Mouse (Mus musculus): ENCODE data around the gene Gm14862. TPM values are rescaled to one million over a fixed set of nuclear protein-coding genes. Genes with fewer than 3 reads are reported as not detected.
"Not testable (repeated sequence)": the region's sequence is repeated elsewhere in the genome, so short reads cannot be mapped to it uniquely, and the experiment has no call there.

Gene Gm14862
- not detected in 2 replicates for polyA plus RNA-seq (2012; rRNA removed)

DNA sequence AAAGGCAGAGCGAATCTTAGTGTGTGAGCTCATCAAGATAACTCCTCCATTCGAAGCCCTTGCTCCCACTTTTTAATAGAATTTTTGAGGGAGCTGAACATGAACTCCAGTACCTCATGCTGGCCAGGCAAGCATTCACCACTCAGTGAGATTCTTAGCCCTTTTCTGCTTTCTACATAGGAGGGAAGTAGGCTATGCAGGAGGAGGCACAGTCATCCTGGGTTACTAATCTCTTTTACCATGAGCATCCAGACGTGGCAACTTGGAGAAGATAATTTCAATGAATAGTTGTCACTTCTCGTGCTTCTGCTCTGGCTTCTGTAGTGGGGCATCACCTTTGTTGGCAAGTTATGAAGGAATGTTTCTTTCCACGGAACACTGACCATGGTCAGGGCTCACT is at the start of gene Gm14862:
Gene Gm14862, minus strand, starts transcription at position 134 of the 400 bp plus-strand sequence.
- DNase-seq: no peak
- WGBS: 96% methylated on average over 5 of the region's 5 CpGs
- H3K4me3 ChIP-seq (ENCODE audit: control insufficient read depth, insufficient read depth, low read length): no peak within 1 kb of the TSS
- TF ChIP-seq CTCF (IDR thresholded peaks at IDR 0.05; ENCODE audit: borderline replicate concordance, control insufficient read depth, extremely low read depth, insufficient read depth, low read length, poor library complexity): no peak
- TF ChIP-seq POLR2A (IDR thresholded peaks at IDR 0.05; ENCODE audit: control insufficient read depth, extremely low read depth, insufficient read depth, low read length, poor library complexity): no peak
- H3K36me3 ChIP-seq (ENCODE audit: control insufficient read depth, insufficient read depth, low read length): no peaks in the 10 kb centered on the region
- H3K27me3 ChIP-seq (ENCODE audit: control insufficient read depth, insufficient read depth, low read length): no peaks in the 10 kb centered on the region
- H3K4me1 ChIP-seq (replicated peaks; ENCODE audit: control insufficient read depth, insufficient read depth, low read length): no peaks in the 10 kb centered on the region
- no peak within 1 kb of the TSS for H3K27ac ChIP-seq (ENCODE audit: control insufficient read depth, insufficient read depth, low read length)

DNA sequence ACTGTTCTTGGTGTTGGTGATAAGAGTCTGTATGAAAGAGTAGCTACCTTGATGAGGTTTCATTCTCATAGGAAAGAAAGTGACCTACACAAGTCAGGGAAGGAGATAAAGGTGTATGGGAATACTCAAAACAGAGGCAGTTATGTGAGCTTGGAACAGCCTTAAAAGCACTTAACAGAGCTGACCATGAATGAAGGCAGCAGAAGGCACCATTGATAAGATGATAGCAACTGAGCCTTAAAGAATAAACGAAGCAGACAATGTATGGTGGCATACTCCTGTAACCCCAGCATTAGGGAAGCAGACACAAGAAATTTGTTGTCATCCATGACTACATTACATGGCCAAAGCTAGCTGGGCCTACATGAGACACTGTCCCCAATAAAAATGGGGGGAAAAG is 46.8 kb upstream of the Gm14862 start:
- no peak for DNase-seq
- TF ChIP-seq CTCF (IDR thresholded peaks at IDR 0.05; ENCODE audit: borderline replicate concordance, control insufficient read depth, extremely low read depth, insufficient read depth, low read length, poor library complexity): no peak
- TF ChIP-seq POLR2A (IDR thresholded peaks at IDR 0.05; ENCODE audit: control insufficient read depth, extremely low read depth, insufficient read depth, low read length, poor library complexity): no peak
- Histone ChIP-seq H3K4me1 (replicated peaks; ENCODE audit: control insufficient read depth, insufficient read depth, low read length) (no peaks in the 10 kb centered on the region), H3K27ac (ENCODE audit: control insufficient read depth, insufficient read depth, low read length) (no peak overlapping the region), H3K36me3 (ENCODE audit: control insufficient read depth, insufficient read depth, low read length) (no peaks in the 10 kb centered on the region), H3K4me3 (ENCODE audit: control insufficient read depth, insufficient read depth, low read length) (no peak overlapping the region), H3K27me3 (ENCODE audit: control insufficient read depth, insufficient read depth, low read length) (no peaks in the 10 kb centered on the region)
- WGBS: 94% methylated on average over 1 of the region's 1 CpGs

DNA sequence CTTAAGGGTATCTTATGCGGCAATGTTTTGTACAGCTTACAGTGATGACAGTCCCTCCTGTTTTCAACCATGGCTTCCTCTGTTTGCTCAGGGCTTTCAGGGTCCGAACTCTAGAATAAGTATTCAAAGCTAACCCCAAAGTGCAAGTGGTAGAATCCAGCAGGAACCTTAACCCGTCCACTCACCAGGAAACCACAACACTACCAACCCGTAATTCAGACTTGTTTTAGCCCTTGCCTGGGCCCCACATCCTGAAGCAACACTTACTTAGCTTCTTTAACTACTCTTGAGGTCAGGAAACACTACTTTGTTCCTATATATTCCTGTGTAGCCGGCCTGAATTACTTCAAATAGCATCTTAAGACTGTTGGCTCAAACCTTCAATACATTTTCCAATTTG is 46.1 kb upstream of the Gm14862 start:
- no peak overlapping the region for H3K27ac ChIP-seq (ENCODE audit: control insufficient read depth, insufficient read depth, low read length)
- H3K4me1 ChIP-seq (replicated peaks; ENCODE audit: control insufficient read depth, insufficient read depth, low read length): no peaks in the 10 kb centered on the region
- H3K4me3 ChIP-seq (ENCODE audit: control insufficient read depth, insufficient read depth, low read length): no peak overlapping the region
- no peak for TF ChIP-seq POLR2A (IDR thresholded peaks at IDR 0.05; ENCODE audit: control insufficient read depth, extremely low read depth, insufficient read depth, low read length, poor library complexity)
- no peak for TF ChIP-seq CTCF (IDR thresholded peaks at IDR 0.05; ENCODE audit: borderline replicate concordance, control insufficient read depth, extremely low read depth, insufficient read depth, low read length, poor library complexity)
- 42% methylated on average over 5 of the region's 5 CpGs for whole genome bisulfite sequencing
- no peaks in the 10 kb centered on the region for H3K27me3 ChIP-seq (ENCODE audit: control insufficient read depth, insufficient read depth, low read length)
- no peak for DNase-seq
- no peaks in the 10 kb centered on the region for H3K36me3 ChIP-seq (ENCODE audit: control insufficient read depth, insufficient read depth, low read length)

DNA sequence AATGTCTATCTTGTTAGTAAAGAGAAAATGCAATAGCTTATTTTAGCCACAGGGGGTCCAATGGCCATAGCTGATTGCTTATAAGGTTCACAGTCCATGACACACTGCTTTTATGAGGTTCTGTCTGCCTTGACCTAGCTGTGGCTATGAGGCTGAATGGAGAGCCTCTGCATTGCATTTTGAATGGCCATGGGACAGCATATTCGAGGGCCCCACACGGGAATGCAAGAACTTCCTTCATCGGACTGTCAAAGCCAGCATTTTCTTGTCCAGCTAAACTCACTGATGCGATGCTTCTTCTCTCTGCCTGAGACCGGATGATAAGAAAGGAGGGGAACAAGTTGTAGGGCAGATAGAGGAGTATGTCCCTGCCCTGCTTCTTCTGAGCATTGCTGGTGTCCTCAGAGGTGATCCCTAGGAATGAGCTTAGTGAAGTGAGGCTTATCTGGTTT is 41.7 kb upstream of the Gm14862 start:
- Histone ChIP-seq H3K36me3 (ENCODE audit: control insufficient read depth, insufficient read depth, low read length) (no peaks in the 10 kb centered on the region), H3K4me1 (replicated peaks; ENCODE audit: control insufficient read depth, insufficient read depth, low read length) (no peaks in the 10 kb centered on the region), H3K4me3 (ENCODE audit: control insufficient read depth, insufficient read depth, low read length) (no peak overlapping the region), H3K27ac (ENCODE audit: control insufficient read depth, insufficient read depth, low read length) (no peak overlapping the region), H3K27me3 (ENCODE audit: control insufficient read depth, insufficient read depth, low read length) (no peaks in the 10 kb centered on the region)
- no peak for TF ChIP-seq CTCF (IDR thresholded peaks at IDR 0.05; ENCODE audit: borderline replicate concordance, control insufficient read depth, extremely low read depth, insufficient read depth, low read length, poor library complexity)
- TF ChIP-seq POLR2A (IDR thresholded peaks at IDR 0.05; ENCODE audit: control insufficient read depth, extremely low read depth, insufficient read depth, low read length, poor library complexity): no peak
- WGBS: 92% methylated on average over 5 of the region's 5 CpGs
- DNase-seq: no peak

DNA sequence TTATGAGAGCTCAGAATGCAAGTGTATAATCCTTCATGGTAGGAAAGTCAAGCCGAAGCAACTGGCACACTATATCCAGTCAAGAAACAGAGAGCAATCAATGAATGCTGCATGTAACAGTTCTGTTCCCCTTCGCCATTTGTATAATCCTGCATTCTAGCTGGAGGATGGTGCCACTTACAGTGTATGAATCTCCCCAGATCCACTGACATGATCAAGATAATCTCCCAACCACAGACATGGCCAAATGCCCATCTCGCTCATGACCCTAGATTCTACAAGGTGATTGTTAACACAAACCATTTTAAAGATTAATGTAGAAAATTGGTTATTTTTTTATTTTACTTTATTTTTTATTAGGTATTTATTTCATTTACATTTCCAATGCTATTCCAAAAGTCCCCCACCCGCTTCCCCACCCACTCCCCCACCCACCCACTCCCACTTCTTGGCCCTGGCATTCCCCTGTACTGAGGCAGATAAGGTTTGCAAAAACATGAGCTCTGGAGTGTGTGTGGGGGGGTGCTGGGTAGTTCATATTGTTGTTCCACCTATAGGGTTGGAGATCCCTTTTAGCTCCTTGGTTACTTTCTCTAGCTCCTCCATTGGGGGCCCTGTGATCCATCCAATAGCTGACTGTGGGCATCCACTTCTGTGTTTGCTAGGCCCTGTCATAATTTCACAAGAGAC is 36.6 kb upstream of the Gm14862 start:
- WGBS: 99% methylated on average over 4 of the region's 4 CpGs
- H3K27me3 ChIP-seq (ENCODE audit: control insufficient read depth, insufficient read depth, low read length); H3K36me3 ChIP-seq (ENCODE audit: control insufficient read depth, insufficient read depth, low read length); H3K27ac ChIP-seq (ENCODE audit: control insufficient read depth, insufficient read depth, low read length); H3K4me3 ChIP-seq (ENCODE audit: control insufficient read depth, insufficient read depth, low read length); H3K4me1 ChIP-seq (replicated peaks; ENCODE audit: control insufficient read depth, insufficient read depth, low read length); DNase-seq: not testable (repeated sequence)

DNA sequence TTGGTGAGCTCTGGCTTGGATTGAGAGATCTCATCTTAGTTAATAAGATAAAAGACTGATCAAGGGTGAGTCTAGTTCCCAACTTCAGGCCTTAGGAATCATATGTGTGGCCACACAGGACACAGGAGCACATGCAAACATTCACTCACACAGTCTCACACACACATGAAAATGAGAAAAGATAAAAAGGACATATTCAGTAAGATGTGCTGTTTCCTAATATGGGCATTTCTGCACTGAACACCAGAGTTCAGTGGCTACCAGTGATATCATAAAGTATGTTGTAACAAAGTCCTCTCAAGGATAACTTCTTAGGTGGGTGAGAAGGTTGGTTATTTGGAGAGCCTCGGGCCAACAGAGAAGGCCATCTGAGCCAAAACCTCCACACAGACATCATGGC is 26.8 kb upstream of the Gm14862 start, which contains the start of gene H2al1m:
Gene H2al1m, plus strand, starts transcription at position 301 of the 400 bp plus-strand sequence.
- not testable (repeated sequence) for DNase-seq; H3K4me3 ChIP-seq (ENCODE audit: control insufficient read depth, insufficient read depth, low read length); H3K36me3 ChIP-seq (ENCODE audit: control insufficient read depth, insufficient read depth, low read length); H3K4me1 ChIP-seq (replicated peaks; ENCODE audit: control insufficient read depth, insufficient read depth, low read length); H3K27ac ChIP-seq (ENCODE audit: control insufficient read depth, insufficient read depth, low read length); H3K27me3 ChIP-seq (ENCODE audit: control insufficient read depth, insufficient read depth, low read length)
- no CpG with 5 or more reads among the region's 1 CpGs for WGBS

DNA sequence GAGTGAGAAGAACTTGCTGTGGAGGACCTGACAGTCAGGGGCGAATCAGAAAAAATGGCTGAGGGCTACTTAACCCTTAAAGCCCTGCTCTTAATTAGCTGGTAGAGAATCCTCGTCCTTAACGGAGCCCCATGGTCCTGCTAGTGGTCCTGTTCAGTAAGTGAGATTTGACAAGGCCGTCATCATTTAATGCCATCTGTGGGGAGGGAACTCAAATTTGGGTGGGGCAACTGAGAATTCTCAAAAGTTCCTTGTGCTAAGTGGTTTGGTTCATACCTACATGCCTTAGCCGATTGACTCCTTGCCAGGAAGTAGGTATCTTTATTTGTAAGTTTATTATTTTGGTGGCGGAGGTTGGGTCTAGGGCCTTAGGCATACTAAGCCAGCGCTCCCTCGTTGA is 17.6 kb upstream of the Gm14862 start:
- DNase-seq: no peak
- no peaks in the 10 kb centered on the region for H3K36me3 ChIP-seq (ENCODE audit: control insufficient read depth, insufficient read depth, low read length)
- no peak overlapping the region for H3K27ac ChIP-seq (ENCODE audit: control insufficient read depth, insufficient read depth, low read length)
- no peak overlapping the region for H3K4me3 ChIP-seq (ENCODE audit: control insufficient read depth, insufficient read depth, low read length)
- H3K4me1 ChIP-seq (replicated peaks; ENCODE audit: control insufficient read depth, insufficient read depth, low read length): 0 out of 2 replicates have a peak, but pooled peaks cover 4% of the 10 kb centered on the region
- 77% methylated on average over 8 of the region's 8 CpGs for WGBS
- H3K27me3 ChIP-seq (ENCODE audit: control insufficient read depth, insufficient read depth, low read length): no peaks in the 10 kb centered on the region
- TF ChIP-seq CTCF (IDR thresholded peaks at IDR 0.05; ENCODE audit: borderline replicate concordance, control insufficient read depth, extremely low read depth, insufficient read depth, low read length, poor library complexity) (no peak), POLR2A (IDR thresholded peaks at IDR 0.05; ENCODE audit: control insufficient read depth, extremely low read depth, insufficient read depth, low read length, poor library complexity) (no peak)
